13 mouse cellular contexts compared by ENCODE assay signal in the genomic region with DNA sequence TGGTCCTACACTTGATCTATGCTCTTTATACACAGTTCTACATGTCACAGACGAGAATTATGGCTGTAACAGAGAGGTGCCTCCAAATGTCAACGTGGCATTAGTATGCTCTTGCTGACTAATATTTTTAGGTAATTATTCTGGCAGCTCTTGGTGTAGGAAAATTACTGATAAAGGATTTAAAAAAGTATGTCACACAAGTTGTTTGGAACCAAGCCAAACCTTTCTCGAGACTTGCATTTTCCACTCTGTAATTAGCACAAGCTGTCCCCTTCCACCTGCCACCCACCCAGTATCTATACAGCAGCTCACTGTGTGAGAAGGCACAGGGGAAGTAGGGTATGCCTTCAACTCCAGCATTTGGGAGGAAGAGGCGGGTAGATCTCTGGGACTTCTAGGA. TPM values are rescaled to one million over a fixed set of nuclear protein-coding genes. Genes with fewer than 3 reads are reported as not detected.
DNase-seq lines count a peak whose midpoint lies in the region; ATAC-seq lines count a peak whose summit lies in the region.
"Had no signal": no experiment of that assay in that cellular context is flagged by ENCODE, and none has a peak within 500 bp of the region (broad histone marks: within the 10 kb centered on the region; RNA-seq: fewer than 3 reads in every experiment).

No protein-coding gene starts in this region.

- H3K27ac ChIP-seq in forebrain, embryonic 16.5 days (ENCODE audit: low read length) = no peak overlapping the region
- no peak overlapping the region for H3K27ac ChIP-seq in forebrain, embryonic 11.5 days (ENCODE audit: low read depth, low read length)
- no peak overlapping the region for H3K27ac ChIP-seq in limb, embryonic 12.5 days
- H3K27ac ChIP-seq in limb, embryonic 10.5 days = no peak overlapping the region
- H3K27ac ChIP-seq: embryonic facial prominence, embryonic 12.5 days; hindbrain, embryonic 15.5 days; midbrain, embryonic 10.5 days had no signal

- peak; percentile 63; the same call in 1 of the 2 replicates for ATAC-seq in forebrain, embryonic 16.5 days
- ATAC-seq in forebrain, embryonic 11.5 days (replicated peaks; ENCODE audit: low FRiP score) = no peak
- 0 out of 2 replicates have a peak, but pooled peaks have one; percentile 15 for ATAC-seq in limb, embryonic 12.5 days (ENCODE audit: insufficient number of reproducible peaks, insufficient read depth, low FRiP score, low TSS enrichment, low read depth)

- H3K9ac ChIP-seq in forebrain, embryonic 16.5 days (replicated peaks; ENCODE audit: low read depth, low read length) = no peak overlapping the region
- H3K9ac ChIP-seq in forebrain, embryonic 11.5 days (ENCODE audit: low read length) = no peak overlapping the region
- no peak overlapping the region for H3K9ac ChIP-seq in limb, embryonic 12.5 days (replicated peaks)
- H3K9ac ChIP-seq: embryonic facial prominence, embryonic 12.5 days; hindbrain, embryonic 15.5 days had no signal

- no peaks in the 10 kb centered on the region for H3K27me3 ChIP-seq in forebrain, embryonic 16.5 days (replicated peaks; ENCODE audit: control insufficient read depth, insufficient read depth, low read length)
- no peaks in the 10 kb centered on the region for H3K27me3 ChIP-seq in forebrain, embryonic 11.5 days (ENCODE audit: control insufficient read depth, insufficient read depth, low read length)
- no peaks in the 10 kb centered on the region for H3K27me3 ChIP-seq in limb, embryonic 12.5 days
- H3K27me3 ChIP-seq in limb, embryonic 10.5 days (ENCODE audit: low read depth, poor library complexity, severe bottlenecking) = no peaks in the 10 kb centered on the region
- H3K27me3 ChIP-seq: embryonic facial prominence, embryonic 12.5 days; hindbrain, embryonic 15.5 days had no signal

- no peaks in the 10 kb centered on the region for H3K4me1 ChIP-seq in forebrain, embryonic 16.5 days (replicated peaks; ENCODE audit: control insufficient read depth, insufficient read depth, low read length)
- no peaks in the 10 kb centered on the region for H3K4me1 ChIP-seq in forebrain, embryonic 11.5 days (replicated peaks; ENCODE audit: control insufficient read depth, insufficient read depth, low read length)
- no peaks in the 10 kb centered on the region for H3K4me1 ChIP-seq in limb, embryonic 12.5 days (replicated peaks)
- H3K4me1 ChIP-seq in limb, embryonic 10.5 days = 0 out of 2 replicates have a peak, but pooled peaks cover 3% of the 10 kb centered on the region
- H3K4me1 ChIP-seq: hindbrain, embryonic 15.5 days; midbrain, embryonic 10.5 days had no signal

- H3K4me3 ChIP-seq in forebrain, embryonic 16.5 days (replicated peaks; ENCODE audit: low read length) = no peak overlapping the region
- no peak overlapping the region for H3K4me3 ChIP-seq in forebrain, embryonic 11.5 days (ENCODE audit: low read depth, low read length)
- no peak overlapping the region for H3K4me3 ChIP-seq in limb, embryonic 12.5 days (replicated peaks)
- no peak overlapping the region for H3K4me3 ChIP-seq in limb, embryonic 10.5 days
- H3K4me3 ChIP-seq: embryonic facial prominence, embryonic 12.5 days; hindbrain, embryonic 15.5 days; midbrain, embryonic 10.5 days; myocyte had no signal

- H3K4me2 ChIP-seq in forebrain, embryonic 16.5 days (ENCODE audit: low read length) = no peak overlapping the region
- no peak overlapping the region for H3K4me2 ChIP-seq in forebrain, embryonic 11.5 days (ENCODE audit: low read depth, low read length, severe bottlenecking)
- no peak overlapping the region for H3K4me2 ChIP-seq in limb, embryonic 12.5 days
- H3K4me2 ChIP-seq: embryonic facial prominence, embryonic 12.5 days; hindbrain, embryonic 15.5 days had no signal

- DNase-seq in forebrain, embryonic 11.5 days (ENCODE audit: low spot score) = no peak
- no peak for DNase-seq in limb, embryonic 10.5 days (ENCODE audit: low spot score)
- DNase-seq in CD4-positive helper T cell, adult 2 months (ENCODE audit: low read depth, low spot score) = peak; percentile 72
- DNase-seq in induced T-regulatory cell, adult 2 months (ENCODE audit: low read depth) = peak; percentile 56
- DNase-seq in thymus, postnatal 4 days = no peak
- no peak for DNase-seq in kidney, postnatal 10 days
- DNase-seq: cerebellum, adult 9-11 months had no signal

- WGBS in forebrain, embryonic 16.5 days = 53% methylated on average over 4 of the region's 4 CpGs
- WGBS in forebrain, embryonic 11.5 days = 84% methylated on average over 4 of the region's 4 CpGs
- WGBS in limb, embryonic 12.5 days = 82% methylated on average over 4 of the region's 4 CpGs
- WGBS in limb, embryonic 10.5 days = 87% methylated on average over 4 of the region's 4 CpGs

- no peaks in the 10 kb centered on the region for H3K9me3 ChIP-seq in forebrain, embryonic 16.5 days (ENCODE audit: control insufficient read depth, low read length)
- H3K9me3 ChIP-seq in forebrain, embryonic 11.5 days (ENCODE audit: control insufficient read depth, low read length) = no peaks in the 10 kb centered on the region
- no peaks in the 10 kb centered on the region for H3K9me3 ChIP-seq in limb, embryonic 12.5 days
- H3K9me3 ChIP-seq in limb, embryonic 10.5 days (replicated peaks) = no peaks in the 10 kb centered on the region
- H3K9me3 ChIP-seq: embryonic facial prominence, embryonic 12.5 days; hindbrain, embryonic 15.5 days; midbrain, embryonic 10.5 days had no signal

- H3K36me3 ChIP-seq in forebrain, embryonic 16.5 days (ENCODE audit: control insufficient read depth, insufficient read depth) = no peaks in the 10 kb centered on the region
- no peaks in the 10 kb centered on the region for H3K36me3 ChIP-seq in forebrain, embryonic 11.5 days (ENCODE audit: control insufficient read depth, insufficient read depth, low read length)
- no peaks in the 10 kb centered on the region for H3K36me3 ChIP-seq in limb, embryonic 12.5 days
- H3K36me3 ChIP-seq in limb, embryonic 10.5 days = no peaks in the 10 kb centered on the region
- H3K36me3 ChIP-seq: embryonic facial prominence, embryonic 12.5 days; hindbrain, embryonic 15.5 days; midbrain, embryonic 10.5 days had no signal

RNA-seq across cellular contexts. Expression of a gene that starts 34.2 kb away (rescaled TPM):
- polyA plus RNA-seq in forebrain, embryonic 16.5 days (2015; fragmentation: Nextera tagmentation; extraction: Ambion mirVana) = 293 and 313 TPM in 2 replicates
- polyA plus RNA-seq in forebrain, embryonic 11.5 days (2014; fragmentation: Nextera tagmentation; extraction: Ambion mirVana) = 316 and 341 TPM in 2 replicates
- 246 and 254 TPM in 2 replicates for polyA plus RNA-seq in limb, embryonic 12.5 days (2016; fragmentation: Nextera tagmentation; extraction: Ambion mirVana)
- 312 and 387 TPM in 2 replicates for polyA plus RNA-seq in limb, embryonic 10.5 days (2016; fragmentation: Nextera tagmentation; extraction: Ambion mirVana)

RNA-seq across cellular contexts. Expression of a gene that starts 51.8 kb away (rescaled TPM):
- 162 and 186 TPM in 2 replicates for polyA plus RNA-seq in forebrain, embryonic 16.5 days (2015; fragmentation: Nextera tagmentation; extraction: Ambion mirVana)
- 225 and 235 TPM in 2 replicates for polyA plus RNA-seq in forebrain, embryonic 11.5 days (2014; fragmentation: Nextera tagmentation; extraction: Ambion mirVana)
- polyA plus RNA-seq in limb, embryonic 12.5 days (2016; fragmentation: Nextera tagmentation; extraction: Ambion mirVana) = 238 and 262 TPM in 2 replicates
- 223 and 226 TPM in 2 replicates for polyA plus RNA-seq in limb, embryonic 10.5 days (2016; fragmentation: Nextera tagmentation; extraction: Ambion mirVana)

Comparison
In these comparisons a context has a peak if more than half of its experiments do, and no peak if none do; other contexts are left out.
1. DNase-seq: peak in CD4-positive helper T cell, adult 2 months (single experiment) and induced T-regulatory cell, adult 2 months (single experiment); none in forebrain, embryonic 11.5 days (single experiment), limb, embryonic 10.5 days (single experiment), thymus, postnatal 4 days (single experiment) and kidney, postnatal 10 days (single experiment).